Mouse (Mus musculus): ENCODE results near the gene Igfl3. TPM values are rescaled to one million over a fixed set of nuclear protein-coding genes. Genes with fewer than 3 reads are reported as not detected.

Igfl3 gene
- total RNA-seq (2021) = not detected
- long read RNA-seq, experiment 1 = 0 reads
- long read RNA-seq, experiment 2 = 0 reads

DNA sequence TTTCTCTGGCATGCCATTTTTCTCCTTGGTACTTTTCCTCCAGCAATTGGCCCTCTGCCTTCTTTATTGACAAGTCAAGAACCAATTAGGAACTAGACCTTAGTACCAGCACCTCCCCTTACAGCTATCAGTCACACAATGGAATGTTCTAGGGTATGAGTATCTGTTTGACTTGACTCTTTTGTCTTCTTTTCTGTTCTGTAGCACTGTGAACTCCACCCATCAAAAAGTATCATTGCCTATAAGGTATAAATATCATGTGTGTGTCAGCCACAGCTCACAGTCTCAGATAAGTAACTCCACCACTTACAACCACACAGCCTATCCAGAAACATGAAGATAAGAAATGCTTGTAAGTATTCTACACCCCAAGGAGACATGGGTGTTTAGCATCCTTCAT is at the start of gene Igfl3:
TSS of gene Igfl3 (plus strand) at position 301 of the 400 bp plus-strand sequence.
- intact Hi-C loops (cut with DNase I) = no loop called here
- DNase-seq (ENCODE audit: low spot score in 2 of 2) = no peak

DNA sequence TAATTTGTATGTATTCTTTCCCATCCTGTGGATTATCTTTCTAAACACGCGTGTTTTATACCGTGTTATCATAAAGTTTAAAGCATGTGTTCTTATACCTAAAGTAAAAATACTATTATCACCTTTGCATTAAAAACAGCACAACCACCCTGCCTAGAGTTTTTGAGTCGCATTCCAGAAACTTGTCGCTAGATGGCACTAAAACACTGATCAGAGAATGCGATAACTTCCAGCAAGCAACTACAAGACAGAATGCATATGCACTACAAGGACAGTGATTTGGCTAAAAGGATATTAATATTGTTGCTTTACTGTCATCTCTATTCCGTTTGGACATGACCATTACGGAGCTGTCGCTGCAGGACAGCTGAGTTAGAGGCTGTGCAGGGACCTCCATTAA is 34.6 kb downstream of the Igfl3 start:
- intact Hi-C loops (cut with DNase I) = no loop called here
- peak; percentile 3 for DNase-seq (ENCODE audit: low spot score in 2 of 2)

DNA sequence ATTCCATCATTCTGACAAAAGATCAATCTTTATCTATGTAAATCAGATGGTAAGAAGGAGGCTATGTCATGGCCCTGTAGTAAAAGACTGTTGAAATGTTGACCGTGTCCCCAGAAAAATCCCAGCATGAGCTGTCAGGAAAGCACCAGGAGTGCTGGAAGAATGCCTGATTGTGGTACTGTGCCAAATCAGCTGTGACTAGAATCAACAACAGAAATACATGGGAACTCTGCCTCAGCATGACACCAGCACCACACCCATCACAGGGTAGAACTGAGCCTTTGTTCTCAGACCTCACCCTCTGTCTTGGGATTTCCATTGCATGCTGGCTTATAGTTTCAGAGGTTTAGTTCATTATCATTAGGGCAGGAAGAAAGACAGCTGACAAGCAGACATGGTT is 38.4 kb downstream of the Igfl3 start:
- no peak for DNase-seq (ENCODE audit: low spot score in 2 of 2)
- intact Hi-C loops (cut with DNase I) = no loop called here

Other genes with a start within 250 kb of the Igfl3 start
- not detected for gene Ceacam11, start 204.4 kb upstream of the Igfl3 start, total RNA-seq (2021)
- not detected for gene Ceacam13, start 166.6 kb upstream of the Igfl3 start, total RNA-seq (2021)
- not detected for gene Ceacam12, start 110.6 kb upstream of the Igfl3 start, total RNA-seq (2021)
- gene Mill1, start 68.9 kb downstream of the Igfl3 start, total RNA-seq (2021) = not detected
- not detected for gene Psg18, start 178.5 kb downstream of the Igfl3 start, total RNA-seq (2021)